Mouse (Mus musculus) intestine, embryonic 14.5 days (tissue): ENCODE results near the gene Eif2ak4. TPM values are rescaled to one million over a fixed set of nuclear protein-coding genes. Genes with fewer than 3 reads are reported as not detected.
A peak's percentile ranks its signal among the peaks of the same experiment; 100 is the strongest.

ENCODE experiments used
- ATAC-seq: fragments of 200-750 bp; cut with Nextera tagmentation; replicated peaks from 2 replicates; pipeline ENCODE4 v1.8.0; 2017; ENCODE audit warnings: low read depth, moderate number of reproducible peaks, moderate TSS enrichment, moderate library complexity; ENCODE audit not compliant: low FRiP score, low TSS enrichment
- DNase-seq: peaks from one replicate; pipeline ENCODE4 v3.0.0-alpha.2; 2018; ENCODE audit warnings: low spot score
- H3K27ac ChIP-seq: fragments of 300-500 bp; sonication (generic); 2 replicates; pipeline ENCODE4 v1.5.1; 2014; ENCODE audit warnings: low read depth, mild to moderate bottlenecking, control low read depth
- H3K27me3 ChIP-seq: fragments of 300-500 bp; sonication (generic); replicated peaks from 2 replicates; pipeline ENCODE4 v1.6.1; 2014; ENCODE audit warnings: low read length, control low read depth; ENCODE audit not compliant: control insufficient read depth, insufficient read depth
- H3K36me3 ChIP-seq: fragments of 300-500 bp; sonication (generic); 2 replicates; pipeline ENCODE4 v1.6.1; 2014; ENCODE audit warnings: low read length, control low read depth; ENCODE audit not compliant: control insufficient read depth, insufficient read depth
- H3K4me1 ChIP-seq: fragments of 300-500 bp; sonication (generic); replicated peaks from 2 replicates; pipeline ENCODE4 v1.6.1; 2014; ENCODE audit warnings: low read length, control low read depth, mixed read lengths; ENCODE audit not compliant: control insufficient read depth, insufficient read depth
- H3K4me2 ChIP-seq: fragments of 300-500 bp; sonication (generic); 2 replicates; pipeline ENCODE4 v1.6.1; 2014; ENCODE audit warnings: low read length
- H3K4me3 ChIP-seq: fragments of 300-500 bp; sonication (generic); 2 replicates; pipeline ENCODE4 v1.5.1; 2014; ENCODE audit warnings: low read depth, low read length, control low read depth, mixed read lengths
- H3K9ac ChIP-seq: fragments of 300-500 bp; sonication (generic); 2 replicates; pipeline ENCODE4 v1.6.1; 2014; ENCODE audit warnings: mild to moderate bottlenecking, low read length
- H3K9me3 ChIP-seq: fragments of 300-500 bp; sonication (generic); 2 replicates; pipeline ENCODE4 v1.6.1; 2016; ENCODE audit warnings: low read length, control low read depth; ENCODE audit not compliant: control insufficient read depth
- WGBS: fragments of 180-500 bp; shearing (Covaris S2); extraction: QIAGEN DNeasy Blood & Tissue Kit; methylation state at CpG from one replicate; pipeline ENCODE4 v1.1.7; 2014; 5-methylcytosine and 5-hydroxymethylcytosine counted together
- polyA plus RNA-seq: library from polyadenylated mRNA; unstranded; fragments of >200 nt; fragmentation: Nextera tagmentation; extraction: Ambion mirVana; gene quantifications from 2 replicates; pipeline ENCODE4 v1.2.1, GENCODE M21; 2014

Gene Eif2ak4
- 14.0 and 15.0 TPM in 2 replicates for polyA plus RNA-seq

- peaks cover 7% of the 10 kb centered on the region; the same call in 1 of the 2 replicates for H3K4me1 ChIP-seq
- no peaks in the 10 kb centered on the region for H3K9me3 ChIP-seq
- peak; percentile 97 for ATAC-seq
- H3K4me2 ChIP-seq, result peak within 1 kb of the TSS; percentile 86
- peak within 1 kb of the TSS; percentile 91 for H3K27ac ChIP-seq
- WGBS, result under 1% methylated on average over 61 of the region's 61 CpGs
- H3K4me3 ChIP-seq, result peak within 1 kb of the TSS; percentile 89
- H3K9ac ChIP-seq, result peak within 1 kb of the TSS; percentile 84
- DNase-seq, result peak; percentile 98
- no peaks in the 10 kb centered on the region for H3K27me3 ChIP-seq
- no peaks in the 10 kb centered on the region for H3K36me3 ChIP-seq
Measured at GRCm38 (mm10) chr2:118388341-118389335, at the start of gene Eif2ak4. TSS of gene Eif2ak4 (plus strand) at chr2:118388618.

GRCm38 (mm10) chr2:118341295-118341694 is 47.1 kb upstream of the Eif2ak4 start:
- H3K9ac ChIP-seq, result no peak overlapping the region
- no peak overlapping the region for H3K4me3 ChIP-seq
- no peaks in the 10 kb centered on the region for H3K4me1 ChIP-seq
- H3K27ac ChIP-seq, result no peak overlapping the region
- ATAC-seq, result no peak
- H3K4me2 ChIP-seq, result no peak overlapping the region
- WGBS, result 87% methylated on average over 7 of the region's 7 CpGs
- H3K36me3 ChIP-seq, result no peaks in the 10 kb centered on the region
- H3K27me3 ChIP-seq, result no peaks in the 10 kb centered on the region
- DNase-seq, result no peak
- H3K9me3 ChIP-seq, result no peaks in the 10 kb centered on the region

GRCm38 (mm10) chr2:118343897-118344296 is 44.5 kb upstream of the Eif2ak4 start:
- DNase-seq (no peak), ATAC-seq (no peak)
- no peak overlapping the region for H3K4me3 ChIP-seq
- no peak overlapping the region for H3K27ac ChIP-seq
- 55% methylated on average over 3 of the region's 3 CpGs for WGBS
- no peak overlapping the region for H3K9ac ChIP-seq
- H3K4me2 ChIP-seq, result no peak overlapping the region
- no peaks in the 10 kb centered on the region for H3K36me3 ChIP-seq
- no peaks in the 10 kb centered on the region for H3K4me1 ChIP-seq
- H3K27me3 ChIP-seq, result no peaks in the 10 kb centered on the region
- no peaks in the 10 kb centered on the region for H3K9me3 ChIP-seq

GRCm38 (mm10) chr2:118345535-118345934 is 42.9 kb upstream of the Eif2ak4 start:
- no peak overlapping the region for H3K27ac ChIP-seq
- no peak for DNase-seq
- H3K36me3 ChIP-seq, result no peaks in the 10 kb centered on the region
- no peaks in the 10 kb centered on the region for H3K4me1 ChIP-seq
- no peak overlapping the region for H3K4me2 ChIP-seq
- H3K27me3 ChIP-seq, result no peaks in the 10 kb centered on the region
- ATAC-seq, result no peak
- no peak overlapping the region for H3K9ac ChIP-seq
- WGBS, result 64% methylated on average over 1 of the region's 1 CpGs
- H3K9me3 ChIP-seq, result no peaks in the 10 kb centered on the region
- H3K4me3 ChIP-seq, result no peak overlapping the region

GRCm38 (mm10) chr2:118353498-118353897 is 34.9 kb upstream of the Eif2ak4 start:
- 59% methylated on average over 4 of the region's 4 CpGs for whole genome bisulfite sequencing
- no peaks in the 10 kb centered on the region for H3K4me1 ChIP-seq
- no peak for ATAC-seq

GRCm38 (mm10) chr2:118353916-118354403 is 34.5 kb upstream of the Eif2ak4 start:
- 80% methylated on average over 4 of the region's 4 CpGs for WGBS
- H3K27me3 ChIP-seq, result no peaks in the 10 kb centered on the region

More at GRCm38 (mm10) chr2:118353498-118353897, 34.9 kb upstream of the Eif2ak4 start:
- no peak for DNase-seq
- no peak overlapping the region for H3K4me3 ChIP-seq
- no peak overlapping the region for H3K27ac ChIP-seq
- H3K36me3 ChIP-seq, result no peaks in the 10 kb centered on the region
- H3K9me3 ChIP-seq, result no peaks in the 10 kb centered on the region
- H3K4me2 ChIP-seq, result no peak overlapping the region
- H3K27me3 ChIP-seq, result no peaks in the 10 kb centered on the region
- H3K9ac ChIP-seq, result no peak overlapping the region

GRCm38 (mm10) chr2:118355138-118355719 is 33.2 kb upstream of the Eif2ak4 start:
- no peak overlapping the region for H3K4me2 ChIP-seq
- ATAC-seq, result no peak
- WGBS, result 79% methylated on average over 6 of the region's 6 CpGs
- DNase-seq, result no peak
- no peak overlapping the region for H3K4me3 ChIP-seq
- no peak overlapping the region for H3K27ac ChIP-seq
- no peaks in the 10 kb centered on the region for H3K27me3 ChIP-seq
- H3K4me1 ChIP-seq, result no peaks in the 10 kb centered on the region
- no peak overlapping the region for H3K9ac ChIP-seq
- no peaks in the 10 kb centered on the region for H3K9me3 ChIP-seq
- H3K36me3 ChIP-seq, result no peaks in the 10 kb centered on the region

More at GRCm38 (mm10) chr2:118353916-118354403, 34.5 kb upstream of the Eif2ak4 start:
- Histone ChIP-seq H3K36me3 (no peaks in the 10 kb centered on the region), H3K4me3 (no peak overlapping the region), H3K9me3 (no peaks in the 10 kb centered on the region), H3K27ac (no peak overlapping the region), H3K9ac (no peak overlapping the region), H3K4me1 (no peaks in the 10 kb centered on the region), H3K4me2 (no peak overlapping the region)
- DNase-seq (no peak), ATAC-seq (no peak)

GRCm38 (mm10) chr2:118371841-118372240 is 16.6 kb upstream of the Eif2ak4 start:
- H3K4me3 ChIP-seq, result no peak overlapping the region
- DNase-seq (no peak), ATAC-seq (no peak)
- H3K27me3 ChIP-seq, result peaks cover 33% of the 10 kb centered on the region
- WGBS, result 53% methylated on average over 1 of the region's 1 CpGs
- no peaks in the 10 kb centered on the region for H3K36me3 ChIP-seq
- H3K27ac ChIP-seq, result no peak overlapping the region
- H3K4me1 ChIP-seq, result no peaks in the 10 kb centered on the region; the same call in none of the 2 replicates
- no peak overlapping the region for H3K9ac ChIP-seq
- no peak overlapping the region for H3K4me2 ChIP-seq
- H3K9me3 ChIP-seq, result no peaks in the 10 kb centered on the region
